Mouse (Mus musculus) myocyte (in vitro differentiated cells): ENCODE results near the gene Ubald1. TPM values are rescaled to one million over a fixed set of nuclear protein-coding genes. Genes with fewer than 3 reads are reported as not detected.
A peak's percentile ranks its signal among the peaks of the same experiment; 100 is the strongest.

Experiments used
- H3K27me3 ChIP-seq: one replicate; pipeline ENCODE4 v1.6.1; 2011; ENCODE audit not compliant: control insufficient read depth, insufficient read depth, insufficient read length
- H3K36me3 ChIP-seq: one replicate; pipeline ENCODE4 v1.6.1; 2011; ENCODE audit not compliant: control insufficient read depth, insufficient read depth
- H3K4me2 ChIP-seq: one replicate; pipeline ENCODE4 v1.6.1; 2011; ENCODE audit warnings: low read depth, control low read depth
- H3K4me3 ChIP-seq: one replicate; pipeline ENCODE4 v1.5.1; 2011; ENCODE audit warnings: mild to moderate bottlenecking, control low read depth, moderate library complexity
- H3K79me2 ChIP-seq: one replicate; pipeline ENCODE4 v1.6.1; 2011; ENCODE audit not compliant: control insufficient read depth, insufficient read depth
- H3ac ChIP-seq: one replicate; pipeline ENCODE4 v1.6.1; 2011; ENCODE audit not compliant: control insufficient read depth, insufficient read length
- CEBPB ChIP-seq: IDR thresholded peaks from 2 replicates; pipeline ENCODE4 v1.6.1; 2011; ENCODE audit warnings: mild to moderate bottlenecking, moderate library complexity; ENCODE audit not compliant: poor library complexity, insufficient read depth, severe bottlenecking
- E2F4 ChIP-seq: IDR thresholded peaks from one replicate; pipeline ENCODE4 v1.6.1; 2011; ENCODE audit warnings: mild to moderate bottlenecking, control low read depth, moderate library complexity; ENCODE audit not compliant: insufficient read depth
- MAX ChIP-seq: IDR thresholded peaks from one replicate; pipeline ENCODE4 v1.6.1; 2011; ENCODE audit warnings: low read depth, mild to moderate bottlenecking, control low read depth
- MYOD1 ChIP-seq, 3 experiments: IDR thresholded peaks; one replicate each; pipeline ENCODE4 v1.6.1; 2011; ENCODE audit warnings: control low read depth in 2 of 3, low read depth in 2 of 3, mild to moderate bottlenecking in 2 of 3, moderate library complexity in 1 of 3; ENCODE audit not compliant: insufficient read length in 2 of 3, control insufficient read depth in 1 of 3
- MYOG ChIP-seq, 3 experiments: IDR thresholded peaks; one replicate each; pipeline ENCODE4 v1.6.1; 2011; ENCODE audit warnings: control low read depth in 2 of 3, low read depth in 2 of 3, mild to moderate bottlenecking in 2 of 3; ENCODE audit not compliant: insufficient read length in 2 of 3, control insufficient read depth in 1 of 3, insufficient read depth in 1 of 3
- POLR2A ChIP-seq: IDR thresholded peaks from one replicate; pipeline ENCODE4 v1.6.1; 2011; ENCODE audit warnings: low read depth, mild to moderate bottlenecking, control low read depth, moderate library complexity; ENCODE audit not compliant: insufficient read length
- POLR2AphosphoS2 ChIP-seq: IDR thresholded peaks from one replicate; pipeline ENCODE4 v1.6.1; 2011; ENCODE audit warnings: low read depth, control low read depth; ENCODE audit not compliant: insufficient read length
- REST ChIP-seq: IDR thresholded peaks from one replicate; pipeline ENCODE4 v1.6.1; 2011; ENCODE audit warnings: mild to moderate bottlenecking, control low read depth, moderate library complexity; ENCODE audit not compliant: insufficient read depth, insufficient read length
- SRF ChIP-seq: IDR thresholded peaks from one replicate; pipeline ENCODE4 v1.6.1; 2011; ENCODE audit warnings: low read depth; ENCODE audit not compliant: control insufficient read depth, insufficient read length
- TCF12 ChIP-seq: IDR thresholded peaks from one replicate; pipeline ENCODE4 v1.6.1; 2011; ENCODE audit warnings: mild to moderate bottlenecking, control low read depth; ENCODE audit not compliant: poor library complexity, insufficient read depth, severe bottlenecking
- TCF3 ChIP-seq: IDR thresholded peaks from one replicate; pipeline ENCODE4 v1.6.1; 2011; ENCODE audit warnings: low read depth, control low read depth; ENCODE audit not compliant: insufficient read length
- USF1 ChIP-seq: IDR thresholded peaks from one replicate; pipeline ENCODE4 v1.6.1; 2011; ENCODE audit warnings: low read depth, mild to moderate bottlenecking, control low read depth, moderate library complexity
- polyA plus RNA-seq: library from polyadenylated mRNA; unstranded; fragments of >200 nt; fragmentation: generic; extraction: Trizol; gene quantifications from one replicate; pipeline ENCODE4 v1.2.1, GENCODE M21; 2012; ENCODE audit warnings: missing spikeins

Gene Ubald1
- polyA plus RNA-seq, 1 experiment: 79.5 TPM

DNA sequence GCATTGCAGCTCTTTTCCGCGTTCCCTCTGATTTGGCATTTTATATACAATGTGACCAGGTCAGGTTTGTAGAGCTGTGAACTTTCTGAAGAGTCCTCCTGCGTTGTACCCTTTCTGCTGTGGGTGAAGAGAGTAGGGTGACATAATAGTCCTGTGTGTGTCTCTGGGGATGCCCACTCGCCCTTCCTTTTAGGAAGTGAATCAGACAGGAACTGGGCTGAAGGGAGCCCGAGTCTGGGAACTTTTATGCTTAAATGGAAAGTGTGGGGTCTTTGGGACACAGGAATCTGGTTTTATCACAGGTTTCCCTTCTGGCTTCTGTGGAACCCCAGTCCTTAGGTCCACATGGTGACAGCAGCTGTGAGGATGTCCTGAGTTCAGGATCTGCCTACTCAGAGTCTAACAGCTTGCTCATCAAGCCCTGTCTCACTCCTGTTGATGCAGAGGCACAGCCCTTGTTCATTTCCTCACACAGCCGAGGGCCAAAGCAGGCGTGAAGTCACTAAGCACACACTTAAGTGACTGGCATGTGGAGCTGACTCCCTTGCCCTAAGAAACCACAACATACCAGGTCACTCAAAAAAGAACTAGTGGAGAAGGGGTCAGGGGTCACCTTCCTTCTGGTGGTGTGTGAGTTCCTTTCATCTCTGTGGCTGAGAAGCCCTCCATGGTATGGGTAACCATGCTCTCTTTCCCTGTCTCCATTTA is 14.2 kb upstream of the Ubald1 start:
- Histone ChIP-seq H3K36me3 (no peaks in the 10 kb centered on the region), H3K4me3 (no peak overlapping the region), H3K79me2 (peaks cover 32% of the 10 kb centered on the region), H3K27me3 (no peaks in the 10 kb centered on the region), H3ac (no peak overlapping the region), H3K4me2 (no peak overlapping the region)
- TF ChIP-seq TCF12 (no peak), POLR2A (no peak), REST (no peak), E2F4 (no peak), TCF3 (no peak), POLR2AphosphoS2 (no peak), USF1 (no peak), CEBPB (no peak), SRF (no peak)

DNA sequence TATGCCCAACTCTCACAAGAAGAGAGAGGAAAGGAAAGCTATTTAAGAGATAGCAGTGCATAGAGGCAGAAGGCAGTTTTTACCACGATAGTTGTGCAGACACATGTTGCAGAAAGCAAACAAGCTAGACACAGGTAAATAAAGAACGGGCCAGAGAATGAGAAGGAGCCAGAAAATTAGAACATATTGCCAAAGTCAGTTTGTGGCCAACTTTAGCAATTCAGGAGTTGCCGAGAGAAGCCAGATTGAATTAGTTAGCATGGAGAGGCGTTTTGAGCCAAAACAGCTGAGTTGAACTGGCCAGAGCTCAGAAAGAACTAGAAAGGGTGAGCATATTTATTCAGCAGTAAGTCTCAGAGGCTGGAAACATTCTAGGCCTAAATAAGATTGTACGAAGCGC is 12.1 kb upstream of the Ubald1 start:
- TF ChIP-seq USF1: no peak
- TF ChIP-seq POLR2AphosphoS2: no peak
- no peak for TF ChIP-seq MAX
- no peak for TF ChIP-seq MYOD1 (IDR thresholded peaks at IDR 0.05; ENCODE audit: control insufficient read depth in 1 of 3, insufficient read length in 2 of 3, low read depth in 2 of 3)
- TF ChIP-seq CEBPB: no peak
- TF ChIP-seq TCF12: no peak
- TF ChIP-seq E2F4: no peak
- H3ac ChIP-seq: no peak overlapping the region
- no peak overlapping the region for H3K4me2 ChIP-seq
- H3K36me3 ChIP-seq: no peaks in the 10 kb centered on the region
- no peaks in the 10 kb centered on the region for H3K27me3 ChIP-seq
- peaks cover 40% of the 10 kb centered on the region for H3K79me2 ChIP-seq
- no peak overlapping the region for H3K4me3 ChIP-seq

DNA sequence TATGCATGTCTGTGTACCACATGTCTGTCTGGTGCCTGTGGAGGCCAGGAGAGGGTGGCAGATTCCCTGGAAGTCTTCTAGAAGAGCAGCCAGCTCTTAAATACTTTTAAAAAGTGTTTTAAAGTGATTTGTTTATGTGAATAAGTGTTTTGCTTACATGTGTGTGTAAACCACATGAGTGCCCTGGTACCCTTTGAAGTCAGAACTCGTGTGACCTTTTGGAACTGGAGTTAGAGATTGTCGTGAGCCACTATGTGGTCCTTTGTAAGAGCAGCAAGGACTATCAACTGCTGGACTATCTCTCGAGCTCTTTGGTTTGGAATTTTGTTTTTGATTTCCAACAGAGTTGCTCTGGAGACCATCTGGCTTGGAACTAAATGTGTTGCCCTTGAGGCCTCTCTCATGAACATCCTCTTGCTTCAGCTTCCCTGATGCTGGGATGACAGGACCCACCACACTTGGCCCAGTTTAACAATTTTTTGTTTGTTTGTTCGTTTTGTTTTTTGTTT is 10.1 kb upstream of the Ubald1 start:
- H3K4me3 ChIP-seq: no peak overlapping the region
- no peak overlapping the region for H3K4me2 ChIP-seq
- H3K79me2 ChIP-seq: peaks cover 45% of the 10 kb centered on the region
- H3K27me3 ChIP-seq: no peaks in the 10 kb centered on the region
- H3ac ChIP-seq: no peak overlapping the region
- TF ChIP-seq MAX (no peak), MYOD1 (IDR thresholded peaks at IDR 0.05; ENCODE audit: control insufficient read depth in 1 of 3, insufficient read length in 2 of 3, low read depth in 2 of 3) (no peak), CEBPB (no peak), MYOG (IDR thresholded peaks at IDR 0.05; ENCODE audit: control insufficient read depth in 1 of 3, insufficient read depth in 1 of 3, insufficient read length in 2 of 3, low read depth in 2 of 3) (no peak), POLR2A (no peak), POLR2AphosphoS2 (no peak), SRF (no peak), E2F4 (no peak), TCF3 (no peak), USF1 (no peak), REST (no peak), TCF12 (no peak)
- H3K36me3 ChIP-seq: no peaks in the 10 kb centered on the region

DNA sequence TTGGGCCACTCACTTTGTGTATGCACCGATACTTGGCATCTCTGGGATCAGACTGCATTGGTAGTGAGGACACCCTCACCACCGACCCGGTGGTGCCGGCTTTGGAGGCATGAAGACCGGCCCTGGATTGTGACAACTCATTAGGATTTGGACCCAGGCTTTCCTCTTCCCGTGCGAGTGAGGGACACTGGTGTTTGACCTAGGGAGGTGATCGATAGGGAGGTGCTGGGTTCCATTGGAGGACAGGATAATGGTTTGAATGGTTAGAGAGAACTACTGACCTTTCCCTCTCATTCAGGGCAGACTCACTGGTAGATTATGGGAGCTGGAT is 6.5 kb upstream of the Ubald1 start:
- no peak for TF ChIP-seq TCF12
- TF ChIP-seq MYOD1 (IDR thresholded peaks at IDR 0.05; ENCODE audit: control insufficient read depth in 1 of 3, insufficient read length in 2 of 3, low read depth in 2 of 3): no peak
- no peak for TF ChIP-seq TCF3
- no peak for TF ChIP-seq MYOG (IDR thresholded peaks at IDR 0.05; ENCODE audit: control insufficient read depth in 1 of 3, insufficient read depth in 1 of 3, insufficient read length in 2 of 3, low read depth in 2 of 3)
- no peak for TF ChIP-seq USF1
- no peak for TF ChIP-seq REST
- TF ChIP-seq SRF: no peak
- no peak for TF ChIP-seq POLR2AphosphoS2
- no peak for TF ChIP-seq CEBPB
- no peak for TF ChIP-seq E2F4
- TF ChIP-seq POLR2A: no peak
- Histone ChIP-seq H3K27me3 (no peaks in the 10 kb centered on the region), H3K79me2 (peaks cover 42% of the 10 kb centered on the region)

More for the DNA sequence above, 6.5 kb upstream of the Ubald1 start:
- peak overlapping the region; percentile 32 for H3ac ChIP-seq
- peak overlapping the region; percentile 74 for H3K4me2 ChIP-seq
- H3K36me3 ChIP-seq: no peaks in the 10 kb centered on the region
- peak overlapping the region; percentile 78 for H3K4me3 ChIP-seq
